Mouse (Mus musculus) layer of hippocampus, adult 9-10 months (tissue): ENCODE measurements around the gene Adprh.
"Not testable (repeated sequence)": the region's sequence is repeated elsewhere in the genome, so short reads cannot be mapped to it uniquely, and the experiment has no call there.

Source experiments
- DNase-seq: peaks from one replicate; pipeline ENCODE4 v3.0.0; 2022; ENCODE audit warnings: low spot score

The Adprh gene

GRCm38 (mm10) chr16:38467091-38467916 lies 14.8 kb upstream of the Adprh start:
- DNase-seq, result no peak

GRCm38 (mm10) chr16:38466089-38466488 lies 13.6 kb upstream of the Adprh start:
- no peak for DNase-seq

- no peak for DNase-seq
Observed at GRCm38 (mm10) chr16:38463305-38463704, 10.8 kb upstream of the Adprh start.

GRCm38 (mm10) chr16:38462161-38462560 lies 9.7 kb upstream of the Adprh start:
- no peak for DNase-seq

GRCm38 (mm10) chr16:38461749-38462148 lies 9.2 kb upstream of the Adprh start:
- DNase-seq, result no peak

GRCm38 (mm10) chr16:38459990-38460389 lies 7.5 kb upstream of the Adprh start:
- DNase-seq, result no peak

GRCm38 (mm10) chr16:38458600-38459280 lies 6.2 kb upstream of the Adprh start:
- DNase-seq, result no peak

GRCm38 (mm10) chr16:38456812-38457567 lies 4.5 kb upstream of the Adprh start:
- no peak for DNase-seq

GRCm38 (mm10) chr16:38455511-38456418 lies 3.3 kb upstream of the Adprh start, which contains the start of gene Cd80:
Cd80 (plus strand) TSS chr16:38455561.
- no peak for DNase-seq

GRCm38 (mm10) chr16:38454533-38455254 lies 2.2 kb upstream of the Adprh start:
- no peak for DNase-seq

GRCm38 (mm10) chr16:38453952-38454351 lies 1.4 kb upstream of the Adprh start:
- no peak for DNase-seq

- DNase-seq, result no peak
Observed at GRCm38 (mm10) chr16:38453203-38453553, 675 bp upstream of the Adprh start.

GRCm38 (mm10) chr16:38451421-38452205 lies 890 bp downstream of the Adprh start:
- DNase-seq, result no peak

- DNase-seq, result no peak
Observed at GRCm38 (mm10) chr16:38450707-38451106, 1.8 kb downstream of the Adprh start.

GRCm38 (mm10) chr16:38448458-38448857 lies 4.0 kb downstream of the Adprh start:
- no peak for DNase-seq

- no peak for DNase-seq
Observed at GRCm38 (mm10) chr16:38447366-38447765, 5.1 kb downstream of the Adprh start.

- not testable (repeated sequence) for DNase-seq
Observed at GRCm38 (mm10) chr16:38446141-38446540, 6.4 kb downstream of the Adprh start.

- no peak for DNase-seq
Observed at GRCm38 (mm10) chr16:38445576-38445975, 6.9 kb downstream of the Adprh start.

- DNase-seq, result no peak
Observed at GRCm38 (mm10) chr16:38445046-38445445, 7.5 kb downstream of the Adprh start.
